Mouse (Mus musculus) lung, adult 2 months (tissue): Measurements from ENCODE around the gene Cfap221.

Source experiments
- CTCF ChIP-seq: fragments of 200-500 bp; IDR thresholded peaks from 2 replicates; pipeline ENCODE4 v1.5.1; 2011; ENCODE audit warnings: mild to moderate bottlenecking, low read length, control low read depth; ENCODE audit not compliant: insufficient read depth
- POLR2A ChIP-seq: fragments of 200-500 bp; IDR thresholded peaks from 2 replicates; pipeline ENCODE4 v1.6.1; 2011; ENCODE audit warnings: low read depth, mild to moderate bottlenecking, control low read depth, low read length, borderline replicate concordance; ENCODE audit errors: extremely low read depth

GRCm38 (mm10) chr1:119884272-119884671 is 112.8 kb downstream of the Cfap221 start:
- TF ChIP-seq POLR2A (no peak), CTCF (no peak)
